Mouse (Mus musculus) ES-E14 (cell line): ENCODE measurements around the gene Hsp90ab1. TPM values are rescaled to one million over a fixed set of nuclear protein-coding genes. Genes with fewer than 3 reads are reported as not detected.
A peak's percentile ranks its signal among the peaks of the same experiment; 100 is the strongest.

Experiments used
- DNase-seq: peaks from one replicate; pipeline ENCODE4 v3.0.0-alpha.2; 2013; ENCODE audit warnings: low read depth, low spot score
- H3K27ac ChIP-seq: 2 replicates; pipeline ENCODE4 v1.5.1; 2012; ENCODE audit warnings: low read depth, mild to moderate bottlenecking, low read length, moderate library complexity, mixed read lengths; ENCODE audit not compliant: poor library complexity, insufficient read depth, severe bottlenecking
- H3K36me3 ChIP-seq: 2 replicates; pipeline ENCODE4 v1.6.1; 2012; ENCODE audit warnings: mild to moderate bottlenecking, low read length, moderate library complexity, mixed read lengths; ENCODE audit not compliant: control insufficient read depth, poor library complexity, insufficient read depth, severe bottlenecking
- H3K4me1 ChIP-seq, 2 experiments: fragments of 150-350 bp in 1 of 2; sonication (generic) in 1 of 2; 2 replicates each; pipeline ENCODE4 v1.6.1; 2012; ENCODE audit warnings: low read length in 2 of 2, mild to moderate bottlenecking in 1 of 2, mixed read lengths in 1 of 2; ENCODE audit not compliant: control insufficient read depth in 2 of 2, insufficient read depth in 2 of 2, poor library complexity in 1 of 2
- H3K4me3 ChIP-seq, 2 experiments: fragments of 150-350 bp in 1 of 2; sonication (generic) in 1 of 2; 2 replicates each; pipeline ENCODE4 v1.5.1; 2012; ENCODE audit warnings: low read length in 2 of 2, low read depth in 1 of 2, mild to moderate bottlenecking in 1 of 2, mixed read lengths in 1 of 2; ENCODE audit not compliant: insufficient read depth in 1 of 2, poor library complexity in 1 of 2, severe bottlenecking in 1 of 2
- H3K9ac ChIP-seq: 2 replicates; pipeline ENCODE4 v1.6.1; 2012; ENCODE audit warnings: low read depth, mild to moderate bottlenecking, low read length, mixed read lengths; ENCODE audit not compliant: poor library complexity, insufficient read depth, severe bottlenecking
- H3K9me3 ChIP-seq: fragments of 150-350 bp; sonication (generic); 2 replicates; pipeline ENCODE4 v1.6.1; 2012; ENCODE audit warnings: low read depth, mild to moderate bottlenecking, low read length; ENCODE audit not compliant: control insufficient read depth, insufficient read depth
- CHD2 ChIP-seq: IDR thresholded peaks from 2 replicates; pipeline ENCODE4 v1.6.1; 2014; ENCODE audit warnings: mild to moderate bottlenecking, low read depth, low read length, inconsistent platforms
- HCFC1 ChIP-seq: IDR thresholded peaks from 2 replicates; pipeline ENCODE4 v1.6.1; 2012; ENCODE audit warnings: low read length, inconsistent platforms, borderline replicate concordance; ENCODE audit not compliant: insufficient read depth
- MAFK ChIP-seq: IDR thresholded peaks from 2 replicates; pipeline ENCODE4 v1.6.1; 2014; ENCODE audit warnings: mild to moderate bottlenecking, low read depth, low read length, inconsistent platforms; ENCODE audit not compliant: insufficient read depth
- ZC3H11A ChIP-seq: IDR thresholded peaks from 2 replicates; pipeline ENCODE4 v1.6.1; 2012; ENCODE audit warnings: low read depth, mild to moderate bottlenecking, inconsistent platforms, low read length, borderline replicate concordance
- ZNF384 ChIP-seq: IDR thresholded peaks from 2 replicates; pipeline ENCODE4 v1.6.1; 2012; ENCODE audit warnings: low read depth, low read length, inconsistent platforms
- in situ Hi-C, 2 experiments: fragments of 600-800 bp; cut with MboI; formaldehyde crosslinking; loops; one replicate each; pipeline ENCODE4 v1.15.1; 2025; ENCODE audit warnings: low sequenced_read_pairs in 2 of 2, inconsistent platforms in 1 of 2; ENCODE audit not compliant: unreplicated experiment in 2 of 2
- total RNA-seq: library from RNA; depleted of rRNA; stranded (reverse); fragments of 300-350 nt; gene quantifications from 2 replicates; pipeline ENCODE4 v1.2.3, GENCODE M21; 2012

Gene Hsp90ab1
- total RNA-seq, 1 experiment, result 1,660 TPM

DNA sequence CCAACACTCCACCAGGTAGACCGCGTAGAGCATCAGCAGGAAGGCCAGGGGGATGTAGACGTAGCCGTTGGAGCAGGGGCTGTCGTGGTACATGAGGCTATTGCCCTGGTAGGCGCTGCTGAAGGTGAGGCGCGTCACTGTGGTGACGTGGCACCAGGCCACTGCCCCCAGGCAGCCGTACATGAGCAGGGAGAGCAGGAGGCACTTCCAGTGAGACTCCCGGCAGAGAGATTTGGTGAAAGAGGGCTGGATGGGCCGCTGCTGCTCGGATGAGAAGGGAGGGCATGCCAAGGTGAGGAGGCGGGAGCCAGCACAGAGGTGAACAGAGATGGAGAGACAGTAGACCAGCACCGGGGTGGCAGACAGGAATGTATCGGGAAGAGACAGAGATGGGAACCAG is 26.1 kb downstream of the Hsp90ab1 start:
- no peak overlapping the region for H3K9ac ChIP-seq
- no peak overlapping the region for H3K4me3 ChIP-seq
- no peaks in the 10 kb centered on the region for H3K9me3 ChIP-seq
- H3K27ac ChIP-seq, result no peak overlapping the region
- TF ChIP-seq CHD2 (no peak), HCFC1 (no peak), MAFK (no peak), ZC3H11A (no peak), ZNF384 (no peak)
- no peaks in the 10 kb centered on the region for H3K36me3 ChIP-seq
- in situ Hi-C loops, result no loop called here
- peaks cover 4 to 17% of the 10 kb centered on the region in 2 experiments; a peak in 3 of 4 replicates for H3K4me1 ChIP-seq
- no peak for DNase-seq

DNA sequence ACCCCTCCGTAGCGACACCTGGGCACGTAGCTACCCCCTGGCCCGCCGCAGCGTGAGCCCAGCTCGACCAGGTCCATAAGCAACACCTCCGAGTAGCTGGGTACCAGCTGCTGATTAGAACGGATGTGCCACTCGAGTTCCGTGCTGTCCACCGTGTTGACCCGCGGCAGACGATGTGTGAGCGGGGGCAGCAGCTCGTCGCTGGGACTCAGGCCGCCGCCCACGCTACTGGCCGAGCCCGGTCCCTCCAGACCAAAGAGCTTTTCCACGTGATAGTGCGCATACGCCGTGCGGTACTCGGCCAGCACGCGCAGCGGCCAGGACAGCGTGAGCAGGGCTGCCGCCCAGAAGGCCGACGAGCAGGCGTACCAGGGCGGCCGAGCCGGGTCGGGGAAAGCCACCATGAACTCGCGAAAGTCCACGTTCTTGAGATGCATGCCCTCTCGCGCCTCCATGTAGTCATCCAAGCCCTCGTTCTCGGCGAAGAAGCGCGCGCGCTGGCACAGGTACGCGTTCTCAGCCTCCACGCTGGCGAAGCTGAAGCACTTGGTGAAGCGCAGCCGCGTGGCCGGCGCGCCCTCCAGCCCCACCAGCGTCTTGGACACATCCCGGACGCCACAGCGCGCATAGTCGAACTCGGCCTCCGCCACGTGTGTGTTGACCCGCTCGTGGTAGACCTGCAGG is 27.7 kb downstream of the Hsp90ab1 start:
- TF ChIP-seq ZNF384, result no peak
- TF ChIP-seq CHD2, result no peak
- TF ChIP-seq MAFK, result no peak
- no peak for TF ChIP-seq ZC3H11A
- TF ChIP-seq HCFC1, result no peak
- Histone ChIP-seq H3K9me3 (no peaks in the 10 kb centered on the region), H3K36me3 (no peaks in the 10 kb centered on the region), H3K27ac (no peak overlapping the region), H3K4me3 (peak overlapping the region; percentile 35 to 56; a peak in 3 of 4 replicates), H3K9ac (peak overlapping the region; percentile 39), H3K4me1 (peaks cover 4 to 16% of the 10 kb centered on the region in 2 experiments; a peak in 3 of 4 replicates)
- DNase-seq, result no peak
- in situ Hi-C loops, result no loop called here

DNA sequence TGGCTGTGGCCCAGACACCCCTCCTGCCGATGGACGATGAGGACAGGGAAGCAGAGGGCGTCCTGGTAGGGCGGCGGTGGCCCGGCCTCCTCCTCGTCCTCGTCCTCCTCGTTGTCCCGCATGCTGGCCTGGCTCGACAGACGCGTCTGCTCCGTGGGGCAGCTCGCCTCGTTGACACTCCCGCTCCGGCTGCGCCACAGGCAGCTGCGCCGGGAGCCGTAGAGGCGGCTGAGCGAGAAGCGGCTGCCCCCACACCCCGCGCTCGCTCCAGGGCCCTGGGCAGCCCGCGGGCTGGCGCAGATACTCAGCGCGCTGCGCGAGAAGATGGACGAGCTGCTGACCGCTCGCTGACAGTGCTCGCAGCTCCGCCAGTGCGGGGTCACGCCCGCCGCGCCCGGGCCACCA is 28.2 kb downstream of the Hsp90ab1 start:
- Histone ChIP-seq H3K4me3 (peak overlapping the region; percentile 35 to 56; a peak in 3 of 4 replicates), H3K27ac (no peak overlapping the region), H3K9me3 (no peaks in the 10 kb centered on the region), H3K36me3 (no peaks in the 10 kb centered on the region), H3K9ac (peak overlapping the region; percentile 39), H3K4me1 (peaks cover 4 to 16% of the 10 kb centered on the region in 2 experiments; a peak in 3 of 4 replicates)
- no peak for TF ChIP-seq MAFK
- TF ChIP-seq ZNF384, result no peak
- TF ChIP-seq HCFC1, result no peak
- TF ChIP-seq ZC3H11A, result no peak
- TF ChIP-seq CHD2, result no peak
- in situ Hi-C loops, result no loop called here
- DNase-seq, result no peak

DNA sequence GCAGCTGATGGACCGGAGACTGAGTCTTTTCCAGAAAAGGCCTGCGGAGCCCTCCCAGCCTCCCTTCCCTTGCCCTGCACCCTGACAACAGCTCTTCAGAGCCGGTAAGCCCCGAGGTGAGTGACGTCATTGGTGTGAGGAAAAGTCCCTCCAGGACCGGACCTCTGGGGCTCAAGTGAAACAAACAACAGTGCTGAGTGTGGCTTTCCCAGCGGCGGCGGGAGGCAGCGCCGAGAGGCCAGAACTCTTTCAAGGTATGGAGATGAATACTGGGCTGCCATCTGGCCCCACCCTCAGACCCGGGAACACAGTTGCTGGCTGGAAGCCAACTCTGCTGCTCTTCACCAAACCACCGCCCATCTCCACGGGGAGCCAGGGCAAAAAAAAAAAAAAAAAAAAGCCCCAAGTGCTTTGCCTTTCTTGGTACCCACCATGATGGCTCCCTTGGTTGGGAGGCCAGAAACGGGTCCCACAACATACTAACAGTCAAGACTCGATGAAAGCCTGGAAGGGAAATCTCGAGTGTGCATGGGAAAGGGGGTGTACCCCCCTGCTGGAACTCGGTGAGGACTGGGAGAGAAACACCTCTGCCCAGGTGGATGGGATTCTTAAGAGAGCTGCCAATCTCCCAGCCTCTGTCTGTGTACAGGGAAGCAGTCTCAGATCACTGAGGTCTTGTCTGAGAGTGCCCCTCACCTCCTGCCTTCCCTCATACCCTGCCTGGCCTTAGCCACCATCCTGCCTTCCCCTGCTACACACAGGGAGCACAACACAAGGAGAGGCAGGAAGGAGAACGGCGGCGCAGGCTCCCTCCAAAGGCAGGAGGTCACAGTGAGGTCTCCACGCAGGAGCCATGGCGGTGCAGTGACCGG is 28.8 kb downstream of the Hsp90ab1 start:
- Histone ChIP-seq H3K36me3 (no peaks in the 10 kb centered on the region), H3K4me1 (peaks cover 4 to 20% of the 10 kb centered on the region in 2 experiments; a peak in 3 of 4 replicates), H3K9me3 (no peaks in the 10 kb centered on the region), H3K27ac (no peak overlapping the region), H3K9ac (peak overlapping the region; percentile 39), H3K4me3 (peak overlapping the region; percentile 35 to 56)
- TF ChIP-seq MAFK (no peak), ZNF384 (peak; percentile 97)
- DNase-seq, result peak; percentile 93
- in situ Hi-C loops, result no loop called here
